Comparison of ENCODE assay signal across 8 mouse cellular contexts in the genomic region with DNA sequence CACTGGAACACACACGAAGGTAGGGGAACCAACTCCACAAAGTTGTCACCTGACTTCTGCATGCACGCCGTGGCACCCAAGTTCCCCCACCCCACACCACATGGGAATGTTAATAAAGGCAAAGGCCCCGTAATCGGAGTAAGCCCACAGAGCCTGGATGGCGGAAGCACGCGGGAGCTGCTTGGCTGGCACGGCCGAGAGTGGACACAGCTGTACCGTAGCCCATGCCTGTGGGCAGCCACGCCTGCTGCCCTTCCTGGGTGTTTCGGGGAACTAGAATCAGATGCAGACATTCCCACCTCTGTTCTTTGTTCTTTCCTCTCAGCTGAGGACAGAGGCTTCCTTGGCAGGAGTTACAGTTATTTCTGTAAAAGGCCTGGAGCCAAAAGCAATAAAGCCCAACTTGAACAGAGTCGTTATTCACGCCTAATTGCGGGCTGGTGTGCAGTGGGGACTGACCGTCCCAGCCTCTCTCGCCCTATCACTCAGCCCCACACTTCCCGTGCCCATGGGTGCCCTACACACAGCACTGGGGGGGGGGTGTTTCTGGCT. TPM values are rescaled to one million over a fixed set of nuclear protein-coding genes. Genes with fewer than 3 reads are reported as not detected.
A peak's percentile ranks its signal among the peaks of the same experiment; 100 is the strongest.
DNase-seq lines count a peak whose midpoint lies in the region; ATAC-seq lines count a peak whose summit lies in the region.

No protein-coding gene starts in this region.

- 53% methylated on average over 19 of the region's 19 CpGs for WGBS in neural tube, embryonic 11.5 days
- WGBS in embryonic facial prominence, embryonic 15.5 days, result 27% methylated on average over 19 of the region's 19 CpGs
- 41% methylated on average over 19 of the region's 19 CpGs for WGBS in hindbrain, embryonic 14.5 days
- 51% methylated on average over 19 of the region's 19 CpGs for WGBS in stomach, embryonic 15.5 days

- H3K9me3 ChIP-seq in neural tube, embryonic 11.5 days (ENCODE audit: control insufficient read depth, low read length), result no peaks in the 10 kb centered on the region
- H3K9me3 ChIP-seq in embryonic facial prominence, embryonic 15.5 days (replicated peaks), result no peaks in the 10 kb centered on the region
- no peaks in the 10 kb centered on the region for H3K9me3 ChIP-seq in hindbrain, embryonic 14.5 days (ENCODE audit: control insufficient read depth, low read length)
- H3K9me3 ChIP-seq in stomach, embryonic 15.5 days, result no peaks in the 10 kb centered on the region

- peak; percentile 78; the same call in 1 of the 2 replicates for ATAC-seq in neural tube, embryonic 11.5 days (ENCODE audit: insufficient read depth, low FRiP score, low TSS enrichment)
- ATAC-seq in embryonic facial prominence, embryonic 15.5 days (ENCODE audit: insufficient number of reproducible peaks, low FRiP score, low TSS enrichment, low read depth), result peak; percentile 26; the same call in 1 of the 2 replicates
- peak; percentile 67; the same call in 1 of the 2 replicates for ATAC-seq in hindbrain, embryonic 14.5 days (ENCODE audit: low FRiP score)
- ATAC-seq in stomach, embryonic 15.5 days (ENCODE audit: insufficient read depth, low FRiP score, low read depth), result peak; percentile 30

- intact Hi-C loops in left cerebral cortex, postnatal 14 days (cut with DNase I), result no loop called here

- no peak overlapping the region for H3K9ac ChIP-seq in neural tube, embryonic 11.5 days (ENCODE audit: low read length)
- no peak overlapping the region for H3K9ac ChIP-seq in embryonic facial prominence, embryonic 15.5 days
- no peak overlapping the region for H3K9ac ChIP-seq in hindbrain, embryonic 14.5 days
- H3K9ac ChIP-seq in stomach, embryonic 15.5 days, result no peak overlapping the region

- H3K27ac ChIP-seq in neural tube, embryonic 11.5 days (ENCODE audit: low read depth, low read length), result peak overlapping the region; percentile 56; the same call in 1 of the 2 replicates
- peak overlapping the region; percentile 71 for H3K27ac ChIP-seq in embryonic facial prominence, embryonic 15.5 days (replicated peaks)
- peak overlapping the region; percentile 70 for H3K27ac ChIP-seq in hindbrain, embryonic 14.5 days
- peak overlapping the region; percentile 53 for H3K27ac ChIP-seq in stomach, embryonic 15.5 days

- H3K36me3 ChIP-seq in neural tube, embryonic 11.5 days (ENCODE audit: control insufficient read depth, insufficient read depth, low read length), result no peaks in the 10 kb centered on the region; the same call in 1 of the 2 replicates
- 0 out of 2 replicates have a peak, but pooled peaks cover 6% of the 10 kb centered on the region for H3K36me3 ChIP-seq in embryonic facial prominence, embryonic 15.5 days
- H3K36me3 ChIP-seq in hindbrain, embryonic 14.5 days (replicated peaks; ENCODE audit: control insufficient read depth, insufficient read depth), result no peaks in the 10 kb centered on the region
- H3K36me3 ChIP-seq in stomach, embryonic 15.5 days, result no peaks in the 10 kb centered on the region; the same call in 1 of the 2 replicates

- H3K4me2 ChIP-seq in neural tube, embryonic 11.5 days (ENCODE audit: low read depth), result 0 out of 2 replicates have a peak overlapping the region, but pooled peaks have one; percentile 12
- H3K4me2 ChIP-seq in embryonic facial prominence, embryonic 15.5 days (replicated peaks), result no peak overlapping the region; the same call in 1 of the 2 replicates
- H3K4me2 ChIP-seq in hindbrain, embryonic 14.5 days (replicated peaks), result peak overlapping the region; percentile 12; the same call in 1 of the 2 replicates
- H3K4me2 ChIP-seq in stomach, embryonic 15.5 days, result no peak overlapping the region

- H3K4me3 ChIP-seq in neural tube, embryonic 11.5 days (ENCODE audit: low read depth, low read length), result no peak overlapping the region
- H3K4me3 ChIP-seq in embryonic facial prominence, embryonic 15.5 days (replicated peaks), result no peak overlapping the region
- H3K4me3 ChIP-seq in hindbrain, embryonic 14.5 days (replicated peaks; ENCODE audit: low read length), result no peak overlapping the region
- no peak overlapping the region for H3K4me3 ChIP-seq in stomach, embryonic 15.5 days (replicated peaks)

- peaks cover 22% of the 10 kb centered on the region for H3K4me1 ChIP-seq in neural tube, embryonic 11.5 days (ENCODE audit: control insufficient read depth, insufficient read depth, low read length)
- H3K4me1 ChIP-seq in embryonic facial prominence, embryonic 15.5 days, result peaks cover 43% of the 10 kb centered on the region
- peaks cover 17% of the 10 kb centered on the region for H3K4me1 ChIP-seq in hindbrain, embryonic 14.5 days (replicated peaks; ENCODE audit: control insufficient read depth, insufficient read depth, low read length)
- H3K4me1 ChIP-seq in stomach, embryonic 15.5 days, result peaks cover 42% of the 10 kb centered on the region

- peak; percentile 50 for DNase-seq in neural tube, embryonic 11.5 days (ENCODE audit: low spot score)
- no peak for DNase-seq in neural tube, embryonic 10.5 days (ENCODE audit: extremely low spot score, low spot score)
- DNase-seq in hindbrain, embryonic 14.5 days (ENCODE audit: low spot score), result peak; percentile 52
- peak; percentile 36 to 69 for DNase-seq in left cerebral cortex, postnatal 14 days (ENCODE audit: low spot score in 2 of 2)
- DNase-seq in cerebellum, adult 11 months, result no peak
- DNase-seq in thymus, postnatal 14 days, result no peak

- H3K27me3 ChIP-seq in neural tube, embryonic 11.5 days (ENCODE audit: control insufficient read depth, insufficient read depth, low read length), result no peaks in the 10 kb centered on the region
- no peaks in the 10 kb centered on the region for H3K27me3 ChIP-seq in embryonic facial prominence, embryonic 15.5 days
- H3K27me3 ChIP-seq in hindbrain, embryonic 14.5 days (ENCODE audit: control insufficient read depth, insufficient read depth, low read length), result no peaks in the 10 kb centered on the region
- H3K27me3 ChIP-seq in stomach, embryonic 15.5 days (replicated peaks), result no peaks in the 10 kb centered on the region

RNA-seq across cellular contexts. Expression of gene Sulf2, which starts 12.8 kb away (rescaled TPM):
- 156 and 161 TPM in 2 replicates for polyA plus RNA-seq in neural tube, embryonic 11.5 days (2014; fragmentation: Nextera tagmentation; extraction: Ambion mirVana)
- polyA plus RNA-seq in embryonic facial prominence, embryonic 15.5 days (2015; fragmentation: Nextera tagmentation; extraction: Ambion mirVana), result 116 and 138 TPM in 2 replicates
- 125 TPM in 2 replicates for polyA plus RNA-seq in hindbrain, embryonic 14.5 days (2014; fragmentation: Nextera tagmentation; extraction: Ambion mirVana)
- 100 to 1,000 TPM; 143 to 153 TPM for total RNA-seq in left cerebral cortex, postnatal 14 days (2021)
- 121 and 140 TPM in 2 replicates for polyA plus RNA-seq in stomach, embryonic 15.5 days (2015; fragmentation: Nextera tagmentation; extraction: Ambion mirVana)

Comparison
In these comparisons a context has a peak if more than half of its experiments do, and no peak if none do; other contexts are left out.
1. DNase-seq: peak in neural tube, embryonic 11.5 days (single experiment), hindbrain, embryonic 14.5 days (single experiment) and left cerebral cortex, postnatal 14 days (2 of 2); none in neural tube, embryonic 10.5 days (single experiment), cerebellum, adult 11 months (single experiment) and thymus, postnatal 14 days (single experiment).
2. ATAC-seq: peak in every context shown above with its lines; median percentile 78 in neural tube, embryonic 11.5 days; 67 in hindbrain, embryonic 14.5 days; 30 in stomach, embryonic 15.5 days; 26 in embryonic facial prominence, embryonic 15.5 days.
3. H3K4me2 ChIP-seq: peak in neural tube, embryonic 11.5 days (single experiment) and hindbrain, embryonic 14.5 days (single experiment); none in embryonic facial prominence, embryonic 15.5 days (single experiment) and stomach, embryonic 15.5 days (single experiment).
4. Peak in every context shown above with its lines, with median percentiles within 50 percentile points of each other: H3K27ac ChIP-seq.